Mouse (Mus musculus) forebrain, embryonic 11.5 days (tissue): ENCODE results near the gene Aaed1. TPM values are rescaled to one million over a fixed set of nuclear protein-coding genes. Genes with fewer than 3 reads are reported as not detected.

Source experiments
- ATAC-seq: fragments of 200-750 bp; cut with Nextera tagmentation; replicated peaks from 2 replicates; pipeline ENCODE4 v1.8.0; 2017; ENCODE audit warnings: moderate TSS enrichment; ENCODE audit not compliant: low FRiP score
- DNase-seq: peaks from one replicate; pipeline ENCODE4 v3.0.0-alpha.2; 2017; ENCODE audit warnings: low spot score
- H3K27ac ChIP-seq: fragments of 300-500 bp; sonication (generic); 2 replicates; pipeline ENCODE4 v1.5.1; 2014; ENCODE audit warnings: low read depth, low read length
- H3K27me3 ChIP-seq: fragments of 300-500 bp; sonication (generic); 2 replicates; pipeline ENCODE4 v1.6.1; 2014; ENCODE audit warnings: mild to moderate bottlenecking, low read length, mixed read lengths; ENCODE audit not compliant: control insufficient read depth, insufficient read depth
- H3K36me3 ChIP-seq: fragments of 300-500 bp; sonication (generic); 2 replicates; pipeline ENCODE4 v1.6.1; 2014; ENCODE audit warnings: mild to moderate bottlenecking, low read length, moderate library complexity, mixed read lengths; ENCODE audit not compliant: control insufficient read depth, insufficient read depth
- H3K4me1 ChIP-seq: fragments of 300-500 bp; sonication (generic); replicated peaks from 2 replicates; pipeline ENCODE4 v1.6.1; 2014; ENCODE audit warnings: low read length, mixed read lengths; ENCODE audit not compliant: control insufficient read depth, insufficient read depth
- H3K4me2 ChIP-seq: fragments of 300-500 bp; sonication (generic); 2 replicates; pipeline ENCODE4 v1.6.1; 2014; ENCODE audit warnings: low read depth, mild to moderate bottlenecking, low read length, moderate library complexity, mixed read lengths; ENCODE audit not compliant: severe bottlenecking
- H3K4me3 ChIP-seq: fragments of 300-500 bp; sonication (generic); 2 replicates; pipeline ENCODE4 v1.5.1; 2014; ENCODE audit warnings: low read depth, low read length
- H3K9ac ChIP-seq: fragments of 300-500 bp; sonication (generic); 2 replicates; pipeline ENCODE4 v1.6.1; 2014; ENCODE audit warnings: low read length
- H3K9me3 ChIP-seq: fragments of 300-500 bp; sonication (generic); 2 replicates; pipeline ENCODE4 v1.6.1; 2016; ENCODE audit warnings: low read length, mixed read lengths; ENCODE audit not compliant: control insufficient read depth
- WGBS: fragments of 180-500 bp; shearing (Covaris S2); extraction: QIAGEN DNeasy Blood & Tissue Kit; methylation state at CpG from one replicate; pipeline ENCODE4 v1.1.7; 2014; 5-methylcytosine and 5-hydroxymethylcytosine counted together
- polyA plus RNA-seq: library from polyadenylated mRNA; unstranded; fragments of >200 nt; fragmentation: Nextera tagmentation; extraction: Ambion mirVana; gene quantifications from 2 replicates; pipeline ENCODE4 v1.2.1, GENCODE M21; 2014

The Aaed1 gene
- polyA plus RNA-seq, 1 experiment from 2014 or later = 20.1 TPM

- Histone ChIP-seq H3K9me3 (no peaks in the 10 kb centered on the region), H3K27me3 (no peaks in the 10 kb centered on the region), H3K27ac (no peak overlapping the region), H3K4me3 (no peak overlapping the region), H3K4me2 (no peak overlapping the region), H3K36me3 (no peaks in the 10 kb centered on the region), H3K4me1 (no peaks in the 10 kb centered on the region), H3K9ac (no peak overlapping the region)
- WGBS = 75% methylated on average over 7 of the region's 7 CpGs
- no peak for ATAC-seq
- DNase-seq = no peak
Observed at GRCm38 (mm10) chr13:64240626-64241025, 71.9 kb downstream of the Aaed1 start.

- H3K4me1 ChIP-seq = no peaks in the 10 kb centered on the region
- no peak overlapping the region for H3K4me3 ChIP-seq
- DNase-seq = no peak
- H3K4me2 ChIP-seq = no peak overlapping the region
- H3K9me3 ChIP-seq = no peaks in the 10 kb centered on the region
- ATAC-seq = no peak
- H3K27ac ChIP-seq = no peak overlapping the region
- no peaks in the 10 kb centered on the region for H3K36me3 ChIP-seq
- no peak overlapping the region for H3K9ac ChIP-seq
- H3K27me3 ChIP-seq = no peaks in the 10 kb centered on the region
Observed at GRCm38 (mm10) chr13:64237681-64238157, 74.8 kb downstream of the Aaed1 start.

- H3K9me3 ChIP-seq = no peaks in the 10 kb centered on the region
- WGBS = 78% methylated on average over 4 of the region's 4 CpGs
- no peak for ATAC-seq
- H3K36me3 ChIP-seq = no peaks in the 10 kb centered on the region
- no peak overlapping the region for H3K4me3 ChIP-seq
- no peak overlapping the region for H3K27ac ChIP-seq
- no peak overlapping the region for H3K4me2 ChIP-seq
- no peaks in the 10 kb centered on the region for H3K27me3 ChIP-seq
- H3K4me1 ChIP-seq = no peaks in the 10 kb centered on the region
- no peak for DNase-seq
- H3K9ac ChIP-seq = no peak overlapping the region
Observed at GRCm38 (mm10) chr13:64237000-64237680, 75.4 kb downstream of the Aaed1 start.

- Histone ChIP-seq H3K4me2 (no peak overlapping the region), H3K4me3 (no peak overlapping the region), H3K27ac (no peak overlapping the region), H3K36me3 (no peaks in the 10 kb centered on the region), H3K9me3 (no peaks in the 10 kb centered on the region), H3K4me1 (no peaks in the 10 kb centered on the region), H3K9ac (no peak overlapping the region), H3K27me3 (no peaks in the 10 kb centered on the region)
- no peak for DNase-seq
- 83% methylated on average over 3 of the region's 3 CpGs for WGBS
- no peak for ATAC-seq
Observed at GRCm38 (mm10) chr13:64235777-64236176, 76.7 kb downstream of the Aaed1 start.

- Histone ChIP-seq H3K27ac (no peak overlapping the region), H3K4me1 (no peaks in the 10 kb centered on the region), H3K9me3 (no peaks in the 10 kb centered on the region), H3K36me3 (no peaks in the 10 kb centered on the region), H3K9ac (no peak overlapping the region), H3K27me3 (no peaks in the 10 kb centered on the region), H3K4me3 (no peak overlapping the region), H3K4me2 (no peak overlapping the region)
- no peak for ATAC-seq
- no peak for DNase-seq
- 77% methylated on average over 4 of the region's 4 CpGs for WGBS
Observed at GRCm38 (mm10) chr13:64235062-64235715, 77.3 kb downstream of the Aaed1 start.

GRCm38 (mm10) chr13:64233139-64233538 is 79.4 kb downstream of the Aaed1 start:
- H3K9me3 ChIP-seq = no peaks in the 10 kb centered on the region
- DNase-seq (no peak), ATAC-seq (no peak)
- no peak overlapping the region for H3K4me3 ChIP-seq
- no peaks in the 10 kb centered on the region for H3K36me3 ChIP-seq
- WGBS = 85% methylated on average over 4 of the region's 4 CpGs
- no peak overlapping the region for H3K9ac ChIP-seq
- no peak overlapping the region for H3K27ac ChIP-seq
- no peak overlapping the region for H3K4me2 ChIP-seq
- no peaks in the 10 kb centered on the region for H3K27me3 ChIP-seq
- H3K4me1 ChIP-seq = no peaks in the 10 kb centered on the region

GRCm38 (mm10) chr13:64226725-64227124 is 85.8 kb downstream of the Aaed1 start:
- H3K36me3 ChIP-seq = no peaks in the 10 kb centered on the region
- no peak overlapping the region for H3K27ac ChIP-seq
- whole genome bisulfite sequencing = 93% methylated on average over 4 of the region's 4 CpGs
- DNase-seq (no peak), ATAC-seq (no peak)
- no peak overlapping the region for H3K4me3 ChIP-seq
- no peaks in the 10 kb centered on the region for H3K4me1 ChIP-seq
- no peaks in the 10 kb centered on the region for H3K9me3 ChIP-seq
- H3K4me2 ChIP-seq = no peak overlapping the region
- no peak overlapping the region for H3K9ac ChIP-seq
- H3K27me3 ChIP-seq = no peaks in the 10 kb centered on the region

- ATAC-seq (no peak), DNase-seq (no peak)
- Histone ChIP-seq H3K27ac (no peak overlapping the region), H3K4me3 (no peak overlapping the region), H3K4me1 (no peaks in the 10 kb centered on the region), H3K9ac (no peak overlapping the region), H3K27me3 (no peaks in the 10 kb centered on the region), H3K4me2 (no peak overlapping the region), H3K36me3 (no peaks in the 10 kb centered on the region), H3K9me3 (no peaks in the 10 kb centered on the region)
- WGBS = 89% methylated on average over 3 of the region's 3 CpGs
Observed at GRCm38 (mm10) chr13:64225738-64226137, 86.8 kb downstream of the Aaed1 start.
